Comparison of ENCODE assay signal across 10 mouse cellular contexts in the genomic region with DNA sequence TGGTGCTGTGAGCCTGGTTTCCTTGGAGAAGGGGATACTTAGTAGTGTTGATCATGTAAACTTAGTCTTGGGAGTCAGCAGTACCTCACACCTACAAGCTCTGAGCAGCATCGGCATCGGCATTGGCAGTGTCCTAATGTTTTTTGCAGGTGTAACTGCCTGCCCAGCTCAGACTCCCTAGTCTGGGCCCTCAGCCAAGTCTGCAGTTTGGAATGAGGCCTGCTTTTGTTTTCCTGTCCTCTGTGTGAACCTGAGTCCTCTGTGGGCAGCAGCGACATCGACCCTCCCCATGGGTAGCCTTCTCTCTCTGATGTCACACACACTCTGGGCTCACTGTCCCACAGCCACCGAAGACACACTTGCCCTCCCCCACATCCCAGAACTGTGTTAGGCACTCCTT. TPM values are rescaled to one million over a fixed set of nuclear protein-coding genes. Genes with fewer than 3 reads are reported as not detected.
DNase-seq lines count a peak whose midpoint lies in the region; ATAC-seq and TF ChIP-seq lines count a peak whose summit lies in the region.
"Had no signal": no experiment of that assay in that cellular context is flagged by ENCODE, and none has a peak within 500 bp of the region (broad histone marks: within the 10 kb centered on the region; RNA-seq: fewer than 3 reads in every experiment).

No protein-coding gene starts in this region.

- no peaks in the 10 kb centered on the region for H3K27me3 ChIP-seq in midbrain, postnatal 0 days (ENCODE audit: insufficient read depth, low read length)
- H3K27me3 ChIP-seq in midbrain, embryonic 15.5 days (replicated peaks): no peaks in the 10 kb centered on the region
- no peaks in the 10 kb centered on the region for H3K27me3 ChIP-seq in stomach, embryonic 14.5 days (ENCODE audit: control insufficient read depth, insufficient read depth, low read length)
- no peaks in the 10 kb centered on the region for H3K27me3 ChIP-seq in forebrain, postnatal 0 days (ENCODE audit: insufficient read depth, low read length)
- no peaks in the 10 kb centered on the region for H3K27me3 ChIP-seq in hindbrain, embryonic 11.5 days (ENCODE audit: control insufficient read depth, insufficient read depth, low read length)
- H3K27me3 ChIP-seq: Patski had no signal

- H3K9me3 ChIP-seq in midbrain, postnatal 0 days (ENCODE audit: low read length): no peaks in the 10 kb centered on the region
- no peaks in the 10 kb centered on the region for H3K9me3 ChIP-seq in midbrain, embryonic 15.5 days
- H3K9me3 ChIP-seq in stomach, embryonic 14.5 days (ENCODE audit: control insufficient read depth, low read depth, low read length): no peaks in the 10 kb centered on the region
- H3K9me3 ChIP-seq in forebrain, postnatal 0 days (ENCODE audit: low read length): no peaks in the 10 kb centered on the region
- H3K9me3 ChIP-seq in hindbrain, embryonic 11.5 days (ENCODE audit: control insufficient read depth, low read length): no peaks in the 10 kb centered on the region

- DNase-seq in midbrain, postnatal 0 days (ENCODE audit: low spot score): peak; percentile 10
- peak; percentile 59 for DNase-seq in gastrocnemius, postnatal 10 days
- DNase-seq in kidney, adult 9 months: peak; percentile 91
- no peak for DNase-seq in forebrain, postnatal 0 days
- no peak for DNase-seq in hindbrain, embryonic 11.5 days (ENCODE audit: low spot score)

- 60% methylated on average over 5 of the region's 5 CpGs for WGBS in midbrain, postnatal 0 days
- 64% methylated on average over 5 of the region's 5 CpGs for WGBS in midbrain, embryonic 15.5 days
- WGBS in stomach, embryonic 14.5 days: 20% methylated on average over 5 of the region's 5 CpGs
- 19% methylated on average over 5 of the region's 5 CpGs for WGBS in forebrain, postnatal 0 days
- WGBS in hindbrain, embryonic 11.5 days: 82% methylated on average over 5 of the region's 5 CpGs

- no peaks in the 10 kb centered on the region for H3K4me1 ChIP-seq in midbrain, postnatal 0 days (ENCODE audit: insufficient read depth, low read length)
- no peaks in the 10 kb centered on the region for H3K4me1 ChIP-seq in midbrain, embryonic 15.5 days
- peaks cover 22% of the 10 kb centered on the region; the same call in 1 of the 2 replicates for H3K4me1 ChIP-seq in stomach, embryonic 14.5 days (ENCODE audit: control insufficient read depth, insufficient read depth, low read length)
- no peaks in the 10 kb centered on the region for H3K4me1 ChIP-seq in forebrain, postnatal 0 days (ENCODE audit: insufficient read depth)
- H3K4me1 ChIP-seq in hindbrain, embryonic 11.5 days (replicated peaks; ENCODE audit: control insufficient read depth, insufficient read depth, low read length): no peaks in the 10 kb centered on the region

- no peak overlapping the region for H3K9ac ChIP-seq in midbrain, postnatal 0 days (replicated peaks; ENCODE audit: low read length, poor library complexity, severe bottlenecking)
- H3K9ac ChIP-seq in midbrain, embryonic 15.5 days: no peak overlapping the region
- no peak overlapping the region for H3K9ac ChIP-seq in stomach, embryonic 14.5 days (replicated peaks; ENCODE audit: low read depth, low read length)
- no peak overlapping the region for H3K9ac ChIP-seq in forebrain, postnatal 0 days
- H3K9ac ChIP-seq in hindbrain, embryonic 11.5 days (ENCODE audit: low read depth, low read length): no peak overlapping the region

- H3K4me3 ChIP-seq in midbrain, postnatal 0 days (ENCODE audit: low read depth, low read length): no peak overlapping the region
- no peak overlapping the region for H3K4me3 ChIP-seq in midbrain, embryonic 15.5 days
- H3K4me3 ChIP-seq in stomach, embryonic 14.5 days (ENCODE audit: low read depth, low read length): no peak overlapping the region
- H3K4me3 ChIP-seq in forebrain, postnatal 0 days (ENCODE audit: low read depth, low read length): no peak overlapping the region
- H3K4me3 ChIP-seq in hindbrain, embryonic 11.5 days (ENCODE audit: low read depth, low read length): no peak overlapping the region

- no peak overlapping the region for H3K4me2 ChIP-seq in midbrain, postnatal 0 days (ENCODE audit: low read depth, low read length, poor library complexity, severe bottlenecking)
- H3K4me2 ChIP-seq in midbrain, embryonic 15.5 days: no peak overlapping the region
- no peak overlapping the region for H3K4me2 ChIP-seq in stomach, embryonic 14.5 days (replicated peaks; ENCODE audit: low read depth, low read length)
- H3K4me2 ChIP-seq in forebrain, postnatal 0 days (ENCODE audit: low read depth): no peak overlapping the region
- no peak overlapping the region for H3K4me2 ChIP-seq in hindbrain, embryonic 11.5 days (replicated peaks; ENCODE audit: low read depth, low read length)

- H3K36me3 ChIP-seq in midbrain, postnatal 0 days (ENCODE audit: insufficient read depth, low read length): peaks cover 23% of the 10 kb centered on the region
- H3K36me3 ChIP-seq in midbrain, embryonic 15.5 days (replicated peaks): 0 out of 2 replicates have a peak, but pooled peaks cover 17% of the 10 kb centered on the region
- no peaks in the 10 kb centered on the region for H3K36me3 ChIP-seq in stomach, embryonic 14.5 days (ENCODE audit: control insufficient read depth, insufficient read depth, low read length)
- peaks cover 19% of the 10 kb centered on the region; the same call in 1 of the 2 replicates for H3K36me3 ChIP-seq in forebrain, postnatal 0 days (ENCODE audit: insufficient read depth)
- no peaks in the 10 kb centered on the region for H3K36me3 ChIP-seq in hindbrain, embryonic 11.5 days (ENCODE audit: control insufficient read depth, insufficient read depth, low read length)

- no peak for ATAC-seq in midbrain, postnatal 0 days (ENCODE audit: low FRiP score)
- ATAC-seq in midbrain, embryonic 15.5 days (replicated peaks): no peak; the same call in 1 of the 2 replicates
- peak; percentile 33; the same call in 1 of the 2 replicates for ATAC-seq in stomach, embryonic 14.5 days (ENCODE audit: insufficient number of reproducible peaks, insufficient read depth, low FRiP score, low read depth)
- no peak for ATAC-seq in forebrain, postnatal 0 days
- no peak for ATAC-seq in megakaryocyte-erythroid progenitor cell, adult 5-6 weeks (replicated peaks; ENCODE audit: low FRiP score, low TSS enrichment, poor library complexity, severe bottlenecking)
- no peak for ATAC-seq in hindbrain, embryonic 11.5 days (ENCODE audit: low FRiP score)
- ATAC-seq: Patski had no signal

- TF ChIP-seq CTCF in midbrain, postnatal 0 days (IDR thresholded peaks at IDR 0.05): no peak
- TF ChIP-seq CTCF in forebrain, postnatal 0 days (IDR thresholded peaks at IDR 0.05; ENCODE audit: low read depth): no peak

- H3K27ac ChIP-seq in midbrain, postnatal 0 days (ENCODE audit: low read depth, low read length): no peak overlapping the region
- H3K27ac ChIP-seq in midbrain, embryonic 15.5 days: no peak overlapping the region
- H3K27ac ChIP-seq in stomach, embryonic 14.5 days (ENCODE audit: low read length): no peak overlapping the region; the same call in 1 of the 2 replicates
- no peak overlapping the region for H3K27ac ChIP-seq in forebrain, postnatal 0 days (ENCODE audit: low read depth, low read length)
- H3K27ac ChIP-seq in hindbrain, embryonic 11.5 days (ENCODE audit: low read depth, low read length): no peak overlapping the region

RNA-seq across cellular contexts. Expression of a gene that starts 6.3 kb away (rescaled TPM):
- 4.6 and 6.6 TPM in 2 replicates for total RNA-seq in midbrain, postnatal 0 days (2014; rRNA removed)
- polyA plus RNA-seq in midbrain, postnatal 0 days (2015; fragmentation: Nextera tagmentation; extraction: Ambion mirVana): 7.4 and 10.6 TPM in 2 replicates
- polyA plus RNA-seq in midbrain, embryonic 15.5 days (2015; fragmentation: Nextera tagmentation; extraction: Ambion mirVana): 4.5 and 5.6 TPM in 2 replicates
- 10 to 100 TPM; 40.1 to 47.0 TPM for total RNA-seq in gastrocnemius, postnatal 10 days (2021)
- polyA plus RNA-seq in stomach, embryonic 14.5 days (2014; fragmentation: Nextera tagmentation; extraction: Ambion mirVana): 88.6 and 91.1 TPM in 2 replicates
- total RNA-seq in forebrain, postnatal 0 days (2014; rRNA removed): 8.0 and 9.1 TPM in 2 replicates
- 12.0 and 13.1 TPM in 2 replicates for polyA plus RNA-seq in forebrain, postnatal 0 days (2015; fragmentation: Nextera tagmentation; extraction: Ambion mirVana)
- total RNA-seq in megakaryocyte-erythroid progenitor cell, adult 5-6 weeks (2014; fragmentation: Nextera tagmentation): not detected in 2 replicates
- 0.05 TPM in 1 of 2 replicates, not detected in the other for total RNA-seq in megakaryocyte-erythroid progenitor cell, adult 5-6 weeks (2017)
- polyA plus RNA-seq in hindbrain, embryonic 11.5 days (2014; fragmentation: Nextera tagmentation; extraction: Ambion mirVana): 2.0 and 2.5 TPM in 2 replicates

RNA-seq across cellular contexts. Expression of a gene that starts 11.7 kb away (rescaled TPM):
- 29.4 and 82.4 TPM in 2 replicates for total RNA-seq in midbrain, postnatal 0 days (2014; rRNA removed)
- 21.4 and 23.3 TPM in 2 replicates for polyA plus RNA-seq in midbrain, postnatal 0 days (2015; fragmentation: Nextera tagmentation; extraction: Ambion mirVana)
- polyA plus RNA-seq in midbrain, embryonic 15.5 days (2015; fragmentation: Nextera tagmentation; extraction: Ambion mirVana): 27.9 and 28.5 TPM in 2 replicates
- 10 to 100 TPM; 11.9 to 14.1 TPM for total RNA-seq in gastrocnemius, postnatal 10 days (2021)
- polyA plus RNA-seq in stomach, embryonic 14.5 days (2014; fragmentation: Nextera tagmentation; extraction: Ambion mirVana): 4.6 and 7.7 TPM in 2 replicates
- total RNA-seq in forebrain, postnatal 0 days (2014; rRNA removed): 27.5 and 28.7 TPM in 2 replicates
- 16.8 and 20.9 TPM in 2 replicates for polyA plus RNA-seq in forebrain, postnatal 0 days (2015; fragmentation: Nextera tagmentation; extraction: Ambion mirVana)
- total RNA-seq in megakaryocyte-erythroid progenitor cell, adult 5-6 weeks (2014; fragmentation: Nextera tagmentation): 8.7 and 17.0 TPM in 2 replicates
- 1.8 and 3.3 TPM in 2 replicates for total RNA-seq in megakaryocyte-erythroid progenitor cell, adult 5-6 weeks (2017)
- 13.9 and 17.2 TPM in 2 replicates for polyA plus RNA-seq in hindbrain, embryonic 11.5 days (2014; fragmentation: Nextera tagmentation; extraction: Ambion mirVana)

RNA-seq across cellular contexts. Expression of a gene that starts 23.1 kb away (rescaled TPM):
- not detected in 2 replicates for total RNA-seq in midbrain, postnatal 0 days (2014; rRNA removed)
- polyA plus RNA-seq in midbrain, postnatal 0 days (2015; fragmentation: Nextera tagmentation; extraction: Ambion mirVana): not detected in 2 replicates
- not detected in 2 replicates for polyA plus RNA-seq in midbrain, embryonic 15.5 days (2015; fragmentation: Nextera tagmentation; extraction: Ambion mirVana)
- total RNA-seq in gastrocnemius, postnatal 10 days (2021): not detected
- not detected in 2 replicates for polyA plus RNA-seq in stomach, embryonic 14.5 days (2014; fragmentation: Nextera tagmentation; extraction: Ambion mirVana)
- total RNA-seq in forebrain, postnatal 0 days (2014; rRNA removed): 1.2 TPM in 1 of 2 replicates, not detected in the other
- not detected in 2 replicates for polyA plus RNA-seq in forebrain, postnatal 0 days (2015; fragmentation: Nextera tagmentation; extraction: Ambion mirVana)
- total RNA-seq in megakaryocyte-erythroid progenitor cell, adult 5-6 weeks (2014; fragmentation: Nextera tagmentation): not detected in 2 replicates
- total RNA-seq in megakaryocyte-erythroid progenitor cell, adult 5-6 weeks (2017): not detected in 2 replicates
- polyA plus RNA-seq in hindbrain, embryonic 11.5 days (2014; fragmentation: Nextera tagmentation; extraction: Ambion mirVana): not detected in 2 replicates
- polyA plus RNA-seq: Patski; small intestine, adult 2 months had no signal

RNA-seq across cellular contexts. Expression of a gene that starts 27.4 kb away (rescaled TPM):
- 76.5 and 91.5 TPM in 2 replicates for total RNA-seq in midbrain, postnatal 0 days (2014; rRNA removed)
- polyA plus RNA-seq in midbrain, postnatal 0 days (2015; fragmentation: Nextera tagmentation; extraction: Ambion mirVana): 41.2 and 42.8 TPM in 2 replicates
- 48.9 and 50.4 TPM in 2 replicates for polyA plus RNA-seq in midbrain, embryonic 15.5 days (2015; fragmentation: Nextera tagmentation; extraction: Ambion mirVana)
- total RNA-seq in gastrocnemius, postnatal 10 days (2021): 10 to 100 TPM; 18.5 to 25.2 TPM
- polyA plus RNA-seq in stomach, embryonic 14.5 days (2014; fragmentation: Nextera tagmentation; extraction: Ambion mirVana): 27.1 and 27.5 TPM in 2 replicates
- total RNA-seq in forebrain, postnatal 0 days (2014; rRNA removed): 40.7 and 55.0 TPM in 2 replicates
- 26.4 and 29.3 TPM in 2 replicates for polyA plus RNA-seq in forebrain, postnatal 0 days (2015; fragmentation: Nextera tagmentation; extraction: Ambion mirVana)
- total RNA-seq in megakaryocyte-erythroid progenitor cell, adult 5-6 weeks (2014; fragmentation: Nextera tagmentation): 9.7 and 17.1 TPM in 2 replicates
- 9.8 and 14.7 TPM in 2 replicates for total RNA-seq in megakaryocyte-erythroid progenitor cell, adult 5-6 weeks (2017)
- polyA plus RNA-seq in hindbrain, embryonic 11.5 days (2014; fragmentation: Nextera tagmentation; extraction: Ambion mirVana): 35.3 and 37.8 TPM in 2 replicates

RNA-seq across cellular contexts. Expression of a gene that starts 27.4 kb away (rescaled TPM):
- not detected in 2 replicates for total RNA-seq in midbrain, postnatal 0 days (2014; rRNA removed)
- 0.75 and 1.7 TPM in 2 replicates for polyA plus RNA-seq in midbrain, postnatal 0 days (2015; fragmentation: Nextera tagmentation; extraction: Ambion mirVana)
- polyA plus RNA-seq in midbrain, embryonic 15.5 days (2015; fragmentation: Nextera tagmentation; extraction: Ambion mirVana): 0.88 TPM in 1 of 2 replicates, not detected in the other
- 1 to 10 TPM in 1 of 2 experiments, not detected in 1; 5.4 TPM for total RNA-seq in gastrocnemius, postnatal 10 days (2021)
- polyA plus RNA-seq in stomach, embryonic 14.5 days (2014; fragmentation: Nextera tagmentation; extraction: Ambion mirVana): not detected in 2 replicates
- not detected in 2 replicates for total RNA-seq in forebrain, postnatal 0 days (2014; rRNA removed)
- polyA plus RNA-seq in forebrain, postnatal 0 days (2015; fragmentation: Nextera tagmentation; extraction: Ambion mirVana): 1.2 TPM in 1 of 2 replicates, not detected in the other
- not detected in 2 replicates for total RNA-seq in megakaryocyte-erythroid progenitor cell, adult 5-6 weeks (2014; fragmentation: Nextera tagmentation)
- not detected in 2 replicates for total RNA-seq in megakaryocyte-erythroid progenitor cell, adult 5-6 weeks (2017)
- polyA plus RNA-seq in hindbrain, embryonic 11.5 days (2014; fragmentation: Nextera tagmentation; extraction: Ambion mirVana): not detected in 2 replicates
- polyA plus RNA-seq: small intestine, adult 2 months had no signal

Comparison
In these comparisons a context has a peak if more than half of its experiments do, and no peak if none do; other contexts are left out.
1. DNase-seq: peak in midbrain, postnatal 0 days (single experiment), gastrocnemius, postnatal 10 days (single experiment) and kidney, adult 9 months (single experiment); none in forebrain, postnatal 0 days (single experiment) and hindbrain, embryonic 11.5 days (single experiment).